Mouse (Mus musculus): Measurements from ENCODE around the gene Polr3b. TPM values are rescaled to one million over a fixed set of nuclear protein-coding genes. Genes with fewer than 3 reads are reported as not detected.

The Polr3b gene
- polyA plus RNA-seq, 1 experiment from 2014 or later, result 3.3 TPM

- peaks cover 13% of the 10 kb centered on the region for H3K36me3 ChIP-seq (ENCODE audit: control insufficient read depth, insufficient read depth)
- H3K4me3 ChIP-seq (ENCODE audit: low read depth, low read length), result no peak overlapping the region
Observed at GRCm38 (mm10) chr10:84727005-84727404, 104.9 kb downstream of the Polr3b start.

DNA sequence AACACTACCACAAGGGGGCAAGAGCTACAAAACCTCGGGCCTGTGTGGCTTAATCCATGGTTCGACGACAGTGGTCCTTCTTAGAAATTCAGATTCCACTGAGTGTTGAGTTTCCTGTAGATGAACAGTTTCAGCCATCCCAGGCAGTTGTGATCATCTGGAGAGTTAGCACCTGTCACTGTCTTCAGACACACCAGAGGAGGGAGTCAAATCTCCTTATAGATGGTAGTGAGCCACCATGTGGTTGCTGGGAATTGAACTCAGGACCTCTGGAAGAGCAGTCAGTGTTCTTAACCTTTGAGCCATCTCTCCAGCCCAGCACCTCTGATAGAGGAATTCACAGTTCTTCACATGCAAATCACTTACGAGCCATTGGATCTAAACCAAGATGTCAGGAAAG lies 105.7 kb downstream of the Polr3b start:
- Histone ChIP-seq H3K36me3 (ENCODE audit: control insufficient read depth, insufficient read depth) (peaks cover 13% of the 10 kb centered on the region), H3K4me2 (replicated peaks; ENCODE audit: low read depth) (no peak overlapping the region), H3K9ac (ENCODE audit: low read depth, low read length) (no peak overlapping the region), H3K9me3 (ENCODE audit: control insufficient read depth) (no peaks in the 10 kb centered on the region), H3K27ac (ENCODE audit: low read depth, low read length) (no peak overlapping the region), H3K4me1 (replicated peaks; ENCODE audit: control insufficient read depth, insufficient read depth, low read length) (no peaks in the 10 kb centered on the region), H3K27me3 (replicated peaks; ENCODE audit: control insufficient read depth, insufficient read depth, low read length) (no peaks in the 10 kb centered on the region), H3K4me3 (ENCODE audit: low read depth, low read length) (no peak overlapping the region)
- ATAC-seq, result no peak
- WGBS, result 91% methylated on average over 4 of the region's 4 CpGs
- no peak for TF ChIP-seq CTCF (IDR thresholded peaks at IDR 0.05; ENCODE audit: low read depth)

More at GRCm38 (mm10) chr10:84727005-84727404, 104.9 kb downstream of the Polr3b start:
- Histone ChIP-seq H3K9ac (ENCODE audit: low read depth, low read length) (no peak overlapping the region), H3K9me3 (ENCODE audit: control insufficient read depth) (no peaks in the 10 kb centered on the region), H3K4me1 (replicated peaks; ENCODE audit: control insufficient read depth, insufficient read depth, low read length) (no peaks in the 10 kb centered on the region), H3K27ac (ENCODE audit: low read depth, low read length) (no peak overlapping the region), H3K27me3 (replicated peaks; ENCODE audit: control insufficient read depth, insufficient read depth, low read length) (no peaks in the 10 kb centered on the region), H3K4me2 (replicated peaks; ENCODE audit: low read depth) (no peak overlapping the region)
- ATAC-seq, result no peak
- WGBS, result 88% methylated on average over 12 of the region's 12 CpGs
- no peak for TF ChIP-seq CTCF (IDR thresholded peaks at IDR 0.05; ENCODE audit: low read depth)

- TF ChIP-seq CTCF (IDR thresholded peaks at IDR 0.05; ENCODE audit: low read depth), result peak; percentile 43
- H3K27me3 ChIP-seq (replicated peaks; ENCODE audit: control insufficient read depth, insufficient read depth, low read length), result no peaks in the 10 kb centered on the region
- H3K4me2 ChIP-seq (replicated peaks; ENCODE audit: low read depth), result no peak overlapping the region
- no peak for ATAC-seq
- peaks cover 13% of the 10 kb centered on the region for H3K36me3 ChIP-seq (ENCODE audit: control insufficient read depth, insufficient read depth)
- WGBS, result 83% methylated on average over 3 of the region's 3 CpGs
- H3K4me1 ChIP-seq (replicated peaks; ENCODE audit: control insufficient read depth, insufficient read depth, low read length), result no peaks in the 10 kb centered on the region
- H3K4me3 ChIP-seq (ENCODE audit: low read depth, low read length), result no peak overlapping the region
- H3K9ac ChIP-seq (ENCODE audit: low read depth, low read length), result no peak overlapping the region
- H3K27ac ChIP-seq (ENCODE audit: low read depth, low read length), result no peak overlapping the region
- no peaks in the 10 kb centered on the region for H3K9me3 ChIP-seq (ENCODE audit: control insufficient read depth)
Observed at GRCm38 (mm10) chr10:84730078-84730477, 108.0 kb downstream of the Polr3b start.

GRCm38 (mm10) chr10:84730956-84731355 lies 108.9 kb downstream of the Polr3b start:
- Histone ChIP-seq H3K4me3 (ENCODE audit: low read depth, low read length) (no peak overlapping the region), H3K36me3 (ENCODE audit: control insufficient read depth, insufficient read depth) (peaks cover 7% of the 10 kb centered on the region), H3K27me3 (replicated peaks; ENCODE audit: control insufficient read depth, insufficient read depth, low read length) (no peaks in the 10 kb centered on the region), H3K27ac (ENCODE audit: low read depth, low read length) (no peak overlapping the region), H3K4me1 (replicated peaks; ENCODE audit: control insufficient read depth, insufficient read depth, low read length) (no peaks in the 10 kb centered on the region), H3K4me2 (replicated peaks; ENCODE audit: low read depth) (no peak overlapping the region), H3K9ac (ENCODE audit: low read depth, low read length) (no peak overlapping the region), H3K9me3 (ENCODE audit: control insufficient read depth) (no peaks in the 10 kb centered on the region)
- ATAC-seq, result no peak
- WGBS, result 76% methylated on average over 9 of the region's 9 CpGs
- no peak for TF ChIP-seq CTCF (IDR thresholded peaks at IDR 0.05; ENCODE audit: low read depth)

- Histone ChIP-seq H3K27ac (ENCODE audit: low read depth, low read length) (no peak overlapping the region), H3K4me3 (ENCODE audit: low read depth, low read length) (no peak overlapping the region), H3K9ac (ENCODE audit: low read depth, low read length) (no peak overlapping the region), H3K36me3 (ENCODE audit: control insufficient read depth, insufficient read depth) (no peaks in the 10 kb centered on the region), H3K4me1 (replicated peaks; ENCODE audit: control insufficient read depth, insufficient read depth, low read length) (no peaks in the 10 kb centered on the region), H3K4me2 (replicated peaks; ENCODE audit: low read depth) (no peak overlapping the region), H3K27me3 (replicated peaks; ENCODE audit: control insufficient read depth, insufficient read depth, low read length) (no peaks in the 10 kb centered on the region), H3K9me3 (ENCODE audit: control insufficient read depth) (no peaks in the 10 kb centered on the region)
- TF ChIP-seq CTCF (IDR thresholded peaks at IDR 0.05; ENCODE audit: low read depth), result no peak
- ATAC-seq, result no peak
- WGBS, result 34% methylated on average over 6 of the region's 6 CpGs
Observed at GRCm38 (mm10) chr10:84733511-84733910, 111.4 kb downstream of the Polr3b start.

GRCm38 (mm10) chr10:84754851-84755785 lies 133.0 kb downstream of the Polr3b start:
- H3K9ac ChIP-seq (ENCODE audit: low read depth, low read length), result no peak overlapping the region
- H3K4me2 ChIP-seq (replicated peaks; ENCODE audit: low read depth), result peak overlapping the region; percentile 52
- WGBS, result 1% methylated on average over 60 of the region's 66 CpGs

More at GRCm38 (mm10) chr10:84754851-84755785, 133.0 kb downstream of the Polr3b start:
- peaks cover 4% of the 10 kb centered on the region; the same call in 1 of the 2 replicates for H3K4me1 ChIP-seq (replicated peaks; ENCODE audit: control insufficient read depth, insufficient read depth, low read length)
- no peak for TF ChIP-seq CTCF (IDR thresholded peaks at IDR 0.05; ENCODE audit: low read depth)
- peak overlapping the region; percentile 26 for H3K4me3 ChIP-seq (ENCODE audit: low read depth, low read length)
- peaks cover 84% of the 10 kb centered on the region for H3K27me3 ChIP-seq (replicated peaks; ENCODE audit: control insufficient read depth, insufficient read depth, low read length)
- no peak for ATAC-seq
- no peaks in the 10 kb centered on the region for H3K36me3 ChIP-seq (ENCODE audit: control insufficient read depth, insufficient read depth)
- H3K9me3 ChIP-seq (ENCODE audit: control insufficient read depth), result no peaks in the 10 kb centered on the region
- H3K27ac ChIP-seq (ENCODE audit: low read depth, low read length), result no peak overlapping the region
